Mouse (Mus musculus) forebrain, embryonic 14.5 days (tissue): ENCODE results near the gene Lim2. TPM values are rescaled to one million over a fixed set of nuclear protein-coding genes. Genes with fewer than 3 reads are reported as not detected.

Source experiments
- ATAC-seq: fragments of 200-750 bp; cut with Nextera tagmentation; 2 replicates; pipeline ENCODE4 v1.8.0; 2017; ENCODE audit warnings: mild to moderate bottlenecking, moderate library complexity
- DNase-seq: peaks from one replicate; pipeline ENCODE4 v3.0.0-alpha.2; 2015; ENCODE audit warnings: low spot score
- H3K27ac ChIP-seq: fragments of 300-500 bp; sonication (generic); 2 replicates; pipeline ENCODE4 v1.5.1; 2014; ENCODE audit warnings: low read depth, mild to moderate bottlenecking, control low read depth, low read length, moderate library complexity
- H3K27me3 ChIP-seq: fragments of 300-500 bp; sonication (generic); replicated peaks from 2 replicates; pipeline ENCODE4 v1.6.1; 2014; ENCODE audit warnings: low read length, control low read depth, mixed read lengths; ENCODE audit not compliant: control insufficient read depth, insufficient read depth
- H3K36me3 ChIP-seq: fragments of 300-500 bp; sonication (generic); 2 replicates; pipeline ENCODE4 v1.6.1; 2014; ENCODE audit warnings: low read length, control low read depth; ENCODE audit not compliant: control insufficient read depth, insufficient read depth
- H3K4me1 ChIP-seq: fragments of 300-500 bp; sonication (generic); 2 replicates; pipeline ENCODE4 v1.6.1; 2014; ENCODE audit warnings: antibody characterized with exemption, low read length, control low read depth; ENCODE audit not compliant: control insufficient read depth, insufficient read depth
- H3K4me2 ChIP-seq: fragments of 300-500 bp; sonication (generic); 2 replicates; pipeline ENCODE4 v1.6.1; 2014; ENCODE audit warnings: mild to moderate bottlenecking, control low read depth, low read length
- H3K4me3 ChIP-seq: fragments of 300-500 bp; sonication (generic); 2 replicates; pipeline ENCODE4 v1.5.1; 2014; ENCODE audit warnings: low read depth, low read length, control low read depth
- H3K9ac ChIP-seq: fragments of 300-500 bp; sonication (generic); 2 replicates; pipeline ENCODE4 v1.6.1; 2014; ENCODE audit warnings: mild to moderate bottlenecking, low read length, control low read depth, moderate library complexity
- H3K9me3 ChIP-seq: fragments of 300-500 bp; sonication (generic); replicated peaks from 2 replicates; pipeline ENCODE4 v1.6.1; 2016; ENCODE audit warnings: low read length, control low read depth, mixed read lengths; ENCODE audit not compliant: control insufficient read depth
- WGBS: fragments of 180-500 bp; shearing (Covaris S2); extraction: QIAGEN DNeasy Blood & Tissue Kit; methylation state at CpG from one replicate; pipeline ENCODE4 v1.1.7; 2014; 5-methylcytosine and 5-hydroxymethylcytosine counted together
- microRNA-seq: library from miRNA; unstranded; fragments of <30 nt; microRNA quantifications from one replicate; pipeline ENCODE4, GENCODE M21; 2016
- polyA plus RNA-seq: library from polyadenylated mRNA; unstranded; fragments of >200 nt; fragmentation: Nextera tagmentation; extraction: Ambion mirVana; gene quantifications from 2 replicates; pipeline ENCODE4 v1.2.1, GENCODE M21; 2014

Gene Lim2
- polyA plus RNA-seq, 1 experiment from 2014 or later, result not detected

- H3K27ac ChIP-seq, result no peak overlapping the region
- 39% methylated on average over 8 of the region's 8 CpGs for WGBS
- no peak overlapping the region for H3K4me2 ChIP-seq
- DNase-seq, result peak; percentile 48
- no peak overlapping the region for H3K9ac ChIP-seq
- no peaks in the 10 kb centered on the region; the same call in 1 of the 2 replicates for H3K27me3 ChIP-seq
- H3K4me1 ChIP-seq, result no peaks in the 10 kb centered on the region; the same call in 1 of the 2 replicates
- H3K9me3 ChIP-seq, result no peaks in the 10 kb centered on the region
- H3K4me3 ChIP-seq, result no peak overlapping the region
- no peak for ATAC-seq
- peaks cover 16% of the 10 kb centered on the region for H3K36me3 ChIP-seq
These were observed 42.9 kb downstream of the Lim2 start for GRCm38 (mm10) chr7:43470373-43470772.

DNA sequence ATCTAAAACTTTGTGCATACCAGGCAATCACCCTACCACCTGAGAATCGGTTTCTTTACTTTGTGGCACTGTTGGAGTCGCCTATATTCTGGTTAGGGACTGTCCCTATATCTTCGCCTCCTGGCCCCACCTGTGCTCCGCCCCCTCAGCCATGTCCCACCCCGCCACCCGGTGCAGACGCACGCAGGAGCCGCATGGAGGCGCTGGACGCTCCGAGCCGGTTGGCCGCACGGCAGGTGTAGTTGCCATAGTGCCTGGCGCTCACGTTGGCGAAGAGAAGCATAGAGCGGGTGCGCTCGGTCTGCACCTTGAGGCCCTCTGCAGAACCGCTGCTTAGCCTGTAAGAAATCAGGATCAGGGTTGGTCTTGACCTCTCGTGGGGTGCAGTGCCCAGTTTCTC lies 48.2 kb downstream of the Lim2 start:
- H3K27me3 ChIP-seq, result 0 out of 2 replicates have a peak, but pooled peaks cover 10% of the 10 kb centered on the region
- H3K4me1 ChIP-seq, result 0 out of 2 replicates have a peak, but pooled peaks cover 2% of the 10 kb centered on the region
- DNase-seq, result no peak
- no peak overlapping the region for H3K4me3 ChIP-seq
- H3K4me2 ChIP-seq, result no peak overlapping the region
- H3K36me3 ChIP-seq, result peaks cover 32% of the 10 kb centered on the region
- H3K9ac ChIP-seq, result no peak overlapping the region
- H3K27ac ChIP-seq, result no peak overlapping the region
- H3K9me3 ChIP-seq, result no peaks in the 10 kb centered on the region
- WGBS, result 17% methylated on average over 23 of the region's 23 CpGs
- no peak for ATAC-seq

GRCm38 (mm10) chr7:43476376-43476775 lies 48.9 kb downstream of the Lim2 start:
- H3K9me3 ChIP-seq, result no peaks in the 10 kb centered on the region
- H3K4me3 ChIP-seq, result no peak overlapping the region
- H3K36me3 ChIP-seq, result peaks cover 32% of the 10 kb centered on the region
- no peak overlapping the region for H3K4me2 ChIP-seq
- 0 out of 2 replicates have a peak, but pooled peaks cover 2% of the 10 kb centered on the region for H3K4me1 ChIP-seq
- DNase-seq (no peak), ATAC-seq (peak; percentile 26; the same call in 1 of the 2 replicates)
- no peak overlapping the region for H3K27ac ChIP-seq
- 16% methylated on average over 12 of the region's 13 CpGs for WGBS
- 0 out of 2 replicates have a peak, but pooled peaks cover 10% of the 10 kb centered on the region for H3K27me3 ChIP-seq
- no peak overlapping the region for H3K9ac ChIP-seq

GRCm38 (mm10) chr7:43481191-43481590 lies 53.7 kb downstream of the Lim2 start:
- DNase-seq (no peak), ATAC-seq (no peak)
- no peak overlapping the region for H3K9ac ChIP-seq
- no peaks in the 10 kb centered on the region for H3K9me3 ChIP-seq
- H3K4me2 ChIP-seq, result no peak overlapping the region
- H3K27me3 ChIP-seq, result 0 out of 2 replicates have a peak, but pooled peaks cover 10% of the 10 kb centered on the region
- H3K4me3 ChIP-seq, result no peak overlapping the region
- peaks cover 11% of the 10 kb centered on the region for H3K4me1 ChIP-seq
- H3K36me3 ChIP-seq, result peaks cover 8% of the 10 kb centered on the region; the same call in 1 of the 2 replicates
- no peak overlapping the region for H3K27ac ChIP-seq
- WGBS, result 80% methylated on average over 3 of the region's 3 CpGs

- DNase-seq (peak; percentile 64), ATAC-seq (peak; percentile 76)
- Histone ChIP-seq H3K9ac (no peak overlapping the region), H3K4me1 (peaks cover 11% of the 10 kb centered on the region), H3K36me3 (peaks cover 8% of the 10 kb centered on the region; the same call in 1 of the 2 replicates), H3K4me2 (no peak overlapping the region), H3K27ac (no peak overlapping the region), H3K27me3 (0 out of 2 replicates have a peak, but pooled peaks cover 10% of the 10 kb centered on the region), H3K9me3 (no peaks in the 10 kb centered on the region), H3K4me3 (no peak overlapping the region)
- WGBS, result 24% methylated on average over 8 of the region's 8 CpGs
These were observed 54.7 kb downstream of the Lim2 start for GRCm38 (mm10) chr7:43482090-43482716.

DNA sequence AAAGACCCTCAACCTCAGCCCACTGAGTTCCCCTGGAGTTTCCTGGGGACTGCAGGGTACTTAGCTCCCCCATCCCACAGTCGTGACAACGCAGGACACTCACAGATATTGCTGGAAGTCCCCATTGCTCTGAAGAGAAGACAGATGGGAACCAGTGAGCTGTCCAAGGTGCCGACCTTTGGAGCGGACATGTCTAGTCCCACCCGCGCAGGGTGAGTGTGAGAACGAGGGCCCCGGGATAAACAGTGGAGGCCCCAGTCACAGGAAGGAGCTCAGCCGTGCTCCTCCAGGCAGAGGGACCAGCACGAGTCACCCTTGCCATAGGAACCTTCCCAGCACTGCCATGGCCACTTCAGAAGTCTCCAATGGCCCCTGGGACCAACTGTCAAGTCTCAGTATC lies 55.8 kb downstream of the Lim2 start:
- H3K9ac ChIP-seq, result no peak overlapping the region
- H3K36me3 ChIP-seq, result peaks cover 8% of the 10 kb centered on the region; the same call in 1 of the 2 replicates
- H3K27me3 ChIP-seq, result no peaks in the 10 kb centered on the region
- peaks cover 13% of the 10 kb centered on the region for H3K4me1 ChIP-seq
- DNase-seq, result no peak
- H3K9me3 ChIP-seq, result no peaks in the 10 kb centered on the region
- no peak overlapping the region for H3K4me2 ChIP-seq
- no peak overlapping the region for H3K27ac ChIP-seq
- no peak overlapping the region for H3K4me3 ChIP-seq
- WGBS, result 34% methylated on average over 10 of the region's 10 CpGs
- no peak for ATAC-seq

Small RNAs within 50 kb of the gene (microRNA-seq; reads per million reads assigned to microRNA genes)
- gene Mir7051, result 0.66 reads per million

Other genes starting within 250 kb of the Lim2 start
- 22.3 and 24.6 TPM in 2 replicates for gene Zfp715, start 114.4 kb upstream of the Lim2 start, polyA plus RNA-seq
- gene Siglecf, start 76.3 kb upstream of the Lim2 start, polyA plus RNA-seq, result 0.10 TPM in 1 of 2 replicates, not detected in the other
- 0.09 TPM in 1 of 2 replicates, not detected in the other for gene Siglecg, start 19.5 kb upstream of the Lim2 start, polyA plus RNA-seq
- gene Nkg7, start 9.4 kb downstream of the Lim2 start, polyA plus RNA-seq, result not detected in 2 replicates
- not detected in 2 replicates for gene Cldnd2, start 13.1 kb downstream of the Lim2 start, polyA plus RNA-seq
- gene Etfb, start 16.4 kb downstream of the Lim2 start, polyA plus RNA-seq, result 156 and 182 TPM in 2 replicates
- gene Gm45233, start 16.5 kb downstream of the Lim2 start, polyA plus RNA-seq, result not detected in 2 replicates
- gene Vsig10l, start 35.5 kb downstream of the Lim2 start, polyA plus RNA-seq, result 3.2 and 6.5 TPM in 2 replicates
- 4.6 and 5.1 TPM in 2 replicates for gene Iglon5, start 62.4 kb downstream of the Lim2 start, polyA plus RNA-seq
- gene 4931406B18Rik, start 78.3 kb downstream of the Lim2 start, polyA plus RNA-seq, result not detected in 2 replicates
- gene Cd33, start 116.8 kb downstream of the Lim2 start, polyA plus RNA-seq, result 0.61 and 1.2 TPM in 2 replicates
- gene Zfp658, start 134.6 kb downstream of the Lim2 start, polyA plus RNA-seq, result 7.6 and 9.0 TPM in 2 replicates
- gene Zfp719, start 151.9 kb downstream of the Lim2 start, polyA plus RNA-seq, result 18.8 and 21.5 TPM in 2 replicates
- gene Zfp819, start 179.5 kb downstream of the Lim2 start, polyA plus RNA-seq, result 0.47 and 0.53 TPM in 2 replicates
- gene Ceacam18, start 207.0 kb downstream of the Lim2 start, polyA plus RNA-seq, result not detected in 2 replicates
- 0.19 and 0.42 TPM in 2 replicates for gene Siglece, start 232.5 kb downstream of the Lim2 start, polyA plus RNA-seq
- gene Ctu1, start 244.3 kb downstream of the Lim2 start, polyA plus RNA-seq, result 18.9 and 20.6 TPM in 2 replicates